Mouse (Mus musculus) brain, embryonic 14.5 days (tissue): Measurements from ENCODE around the gene Glis3.

Experiments used
- CTCF ChIP-seq: fragments of 200-500 bp; IDR thresholded peaks from 2 replicates; pipeline ENCODE4 v1.5.1; 2012; ENCODE audit warnings: inconsistent platforms, mild to moderate bottlenecking, moderate library complexity, borderline replicate concordance; ENCODE audit not compliant: insufficient read depth, insufficient read length; ENCODE audit errors: extremely low read depth
- POLR2A ChIP-seq: fragments of 200-500 bp; IDR thresholded peaks from 2 replicates; pipeline ENCODE4 v1.6.1; 2012; ENCODE audit warnings: mild to moderate bottlenecking, inconsistent platforms, borderline replicate concordance; ENCODE audit not compliant: poor library complexity, insufficient read depth, insufficient read length, severe bottlenecking; ENCODE audit errors: extremely low read depth

DNA sequence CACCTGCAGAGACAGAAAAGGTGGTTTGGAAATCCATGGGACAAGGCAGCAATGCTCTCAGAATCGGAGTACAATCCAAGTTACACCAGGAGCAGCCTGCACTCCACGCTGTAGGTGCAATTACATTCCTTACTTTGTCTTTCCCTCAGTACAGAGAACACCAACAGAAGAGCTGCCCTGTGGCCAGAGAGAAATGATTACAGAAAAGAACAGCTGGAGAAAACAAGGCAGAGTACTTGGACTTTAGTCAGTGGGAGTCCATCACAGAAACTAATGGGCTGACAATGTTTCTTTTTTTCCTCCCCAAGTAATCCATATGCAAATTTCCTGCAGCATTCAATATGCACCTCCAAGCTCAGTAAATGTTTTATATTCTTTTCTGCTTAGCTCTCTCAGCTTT lies 305.4 kb downstream of the Glis3 start:
- TF ChIP-seq CTCF (no peak), POLR2A (no peak)
